In the genomic region with DNA sequence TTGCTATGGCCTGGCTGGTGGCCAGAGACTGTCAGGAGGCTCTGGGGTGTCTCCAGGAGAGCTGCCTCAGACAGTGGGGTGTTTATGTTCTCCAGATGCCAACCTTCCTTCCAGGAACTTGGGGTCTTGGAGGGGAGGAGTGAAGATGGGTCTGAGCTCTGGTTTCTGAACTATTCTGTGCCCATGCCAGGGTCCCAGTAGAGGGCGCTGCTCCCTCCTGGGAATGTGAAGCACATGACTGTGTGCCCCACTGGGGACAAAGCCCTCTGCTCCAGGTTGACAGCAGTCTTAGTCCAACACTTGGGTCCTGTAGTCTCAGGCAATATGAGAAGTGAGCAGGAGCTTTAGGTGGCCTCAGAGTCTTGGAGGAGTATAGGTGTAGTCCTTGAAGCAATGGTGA, we compare ENCODE assay signal across 9 mouse cellular contexts. TPM values are rescaled to one million over a fixed set of nuclear protein-coding genes. Genes with fewer than 3 reads are reported as not detected.
DNase-seq lines count a peak whose midpoint lies in the region; ATAC-seq lines count a peak whose summit lies in the region.
"Had no signal": no experiment of that assay in that cellular context is flagged by ENCODE, and none has a peak within 500 bp of the region (broad histone marks: within the 10 kb centered on the region; RNA-seq: fewer than 3 reads in every experiment).

No protein-coding gene starts in this region.

- H3K9ac ChIP-seq in neural tube, embryonic 11.5 days (ENCODE audit: low read length), result no peak overlapping the region
- H3K9ac ChIP-seq in kidney, embryonic 16.5 days (replicated peaks; ENCODE audit: low read length), result 0 out of 2 replicates have a peak overlapping the region, but pooled peaks have one; percentile 30
- H3K9ac ChIP-seq: lung, embryonic 15.5 days had no signal

- H3K27ac ChIP-seq in neural tube, embryonic 11.5 days (ENCODE audit: low read depth, low read length), result no peak overlapping the region
- no peak overlapping the region for H3K27ac ChIP-seq in kidney, embryonic 16.5 days (ENCODE audit: low read length)
- H3K27ac ChIP-seq: lung, embryonic 15.5 days had no signal

- H3K9me3 ChIP-seq in neural tube, embryonic 11.5 days (ENCODE audit: control insufficient read depth, low read length), result no peaks in the 10 kb centered on the region
- H3K9me3 ChIP-seq in kidney, embryonic 16.5 days (ENCODE audit: low read length), result no peaks in the 10 kb centered on the region
- H3K9me3 ChIP-seq: lung, embryonic 15.5 days had no signal

- ATAC-seq in neural tube, embryonic 11.5 days (ENCODE audit: insufficient read depth, low FRiP score, low TSS enrichment), result no peak
- no peak for ATAC-seq in kidney, embryonic 16.5 days (ENCODE audit: low FRiP score, low TSS enrichment)

- H3K4me3 ChIP-seq in neural tube, embryonic 11.5 days (ENCODE audit: low read depth, low read length), result no peak overlapping the region
- no peak overlapping the region for H3K4me3 ChIP-seq in kidney, embryonic 16.5 days (ENCODE audit: low read length)
- H3K4me3 ChIP-seq: lung, embryonic 15.5 days had no signal

- DNase-seq in cerebellum, postnatal 10 days, result peak; percentile 48 to 63
- no peak for DNase-seq in cerebellum, postnatal 4 days (ENCODE audit: low spot score in 2 of 2)
- DNase-seq in neural tube, embryonic 11.5 days (ENCODE audit: low spot score), result peak; percentile 41
- no peak for DNase-seq in neural tube, embryonic 10.5 days (ENCODE audit: extremely low spot score, low spot score)
- peak; percentile 34 to 49 for DNase-seq in thymus, postnatal 36 days
- no peak for DNase-seq in ovary, postnatal 14 days (ENCODE audit: low spot score)
- DNase-seq in T-cell, adult 2 months (ENCODE audit: low spot score), result no peak

- WGBS in neural tube, embryonic 11.5 days, result 6% methylated on average over 1 of the region's 1 CpGs
- 11% methylated on average over 1 of the region's 1 CpGs for WGBS in kidney, embryonic 16.5 days

- H3K27me3 ChIP-seq in neural tube, embryonic 11.5 days (ENCODE audit: control insufficient read depth, insufficient read depth, low read length), result no peaks in the 10 kb centered on the region
- no peaks in the 10 kb centered on the region for H3K27me3 ChIP-seq in kidney, embryonic 16.5 days (ENCODE audit: insufficient read depth, low read length)
- H3K27me3 ChIP-seq: lung, embryonic 15.5 days had no signal

- H3K36me3 ChIP-seq in neural tube, embryonic 11.5 days (ENCODE audit: control insufficient read depth, insufficient read depth, low read length), result no peaks in the 10 kb centered on the region
- no peaks in the 10 kb centered on the region for H3K36me3 ChIP-seq in kidney, embryonic 16.5 days (ENCODE audit: insufficient read depth, low read length)
- H3K36me3 ChIP-seq: lung, embryonic 15.5 days had no signal

- H3K4me1 ChIP-seq in neural tube, embryonic 11.5 days (ENCODE audit: control insufficient read depth, insufficient read depth, low read length), result no peaks in the 10 kb centered on the region
- H3K4me1 ChIP-seq in kidney, embryonic 16.5 days (ENCODE audit: insufficient read depth, low read length), result no peaks in the 10 kb centered on the region

- no peak overlapping the region for H3K4me2 ChIP-seq in neural tube, embryonic 11.5 days (ENCODE audit: low read depth)
- H3K4me2 ChIP-seq in kidney, embryonic 16.5 days (replicated peaks; ENCODE audit: low read depth, low read length), result no peak overlapping the region
- H3K4me2 ChIP-seq: lung, embryonic 15.5 days had no signal

RNA-seq across cellular contexts. Expression of a gene that starts 11.5 kb away (rescaled TPM):
- 2.9 and 4.1 TPM in 2 replicates for polyA plus RNA-seq in neural tube, embryonic 11.5 days (2014; fragmentation: Nextera tagmentation; extraction: Ambion mirVana)
- polyA plus RNA-seq in kidney, embryonic 16.5 days (2015; fragmentation: Nextera tagmentation; extraction: Ambion mirVana), result 0.33 and 0.84 TPM in 2 replicates

RNA-seq across cellular contexts. Expression of a gene that starts 29.6 kb away (rescaled TPM):
- 98.7 and 121 TPM in 2 replicates for polyA plus RNA-seq in neural tube, embryonic 11.5 days (2014; fragmentation: Nextera tagmentation; extraction: Ambion mirVana)
- polyA plus RNA-seq in kidney, embryonic 16.5 days (2015; fragmentation: Nextera tagmentation; extraction: Ambion mirVana), result 70.2 and 70.3 TPM in 2 replicates

RNA-seq across cellular contexts. Expression of a gene that starts 32.7 kb away (rescaled TPM):
- 11.5 and 14.5 TPM in 2 replicates for polyA plus RNA-seq in neural tube, embryonic 11.5 days (2014; fragmentation: Nextera tagmentation; extraction: Ambion mirVana)
- 1.5 and 1.6 TPM in 2 replicates for polyA plus RNA-seq in kidney, embryonic 16.5 days (2015; fragmentation: Nextera tagmentation; extraction: Ambion mirVana)

RNA-seq across cellular contexts. Expression of a gene that starts 39.9 kb away (rescaled TPM):
- polyA plus RNA-seq in neural tube, embryonic 11.5 days (2014; fragmentation: Nextera tagmentation; extraction: Ambion mirVana), result 6.5 and 7.2 TPM in 2 replicates
- polyA plus RNA-seq in kidney, embryonic 16.5 days (2015; fragmentation: Nextera tagmentation; extraction: Ambion mirVana), result 1.6 and 2.0 TPM in 2 replicates

Comparison
In these comparisons a context has a peak if more than half of its experiments do, and no peak if none do; other contexts are left out.
1. DNase-seq: peak in cerebellum, postnatal 10 days (2 of 2), neural tube, embryonic 11.5 days (single experiment) and thymus, postnatal 36 days (2 of 2); none in cerebellum, postnatal 4 days (0 of 2), neural tube, embryonic 10.5 days (single experiment), ovary, postnatal 14 days (single experiment) and T-cell, adult 2 months (single experiment).